Mouse (Mus musculus): ENCODE measurements around the gene Arhgef25.
A peak's percentile ranks its signal among the peaks of the same experiment; 100 is the strongest.

Arhgef25 gene

DNA sequence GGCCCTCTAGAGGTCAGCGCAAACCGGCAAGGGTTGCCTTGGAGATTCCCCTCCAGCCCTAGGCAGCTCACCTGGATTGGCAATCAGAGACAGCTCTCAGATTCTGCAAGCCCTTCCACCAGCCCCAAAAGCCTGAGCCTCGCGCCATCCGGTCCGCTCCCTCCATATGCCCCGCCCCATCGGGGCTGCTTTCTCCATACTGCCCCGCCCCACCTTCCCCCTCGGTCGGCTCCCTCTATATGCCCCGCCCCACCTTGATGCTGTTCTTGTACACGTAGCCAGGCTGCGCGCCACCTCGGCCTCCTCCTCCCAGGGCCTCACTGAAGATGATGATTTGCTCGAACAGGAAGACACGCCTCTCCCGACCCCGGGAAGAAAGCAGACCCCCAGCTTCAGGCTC lies 6.1 kb downstream of the Arhgef25 start:
- no peak for DNase-seq

DNA sequence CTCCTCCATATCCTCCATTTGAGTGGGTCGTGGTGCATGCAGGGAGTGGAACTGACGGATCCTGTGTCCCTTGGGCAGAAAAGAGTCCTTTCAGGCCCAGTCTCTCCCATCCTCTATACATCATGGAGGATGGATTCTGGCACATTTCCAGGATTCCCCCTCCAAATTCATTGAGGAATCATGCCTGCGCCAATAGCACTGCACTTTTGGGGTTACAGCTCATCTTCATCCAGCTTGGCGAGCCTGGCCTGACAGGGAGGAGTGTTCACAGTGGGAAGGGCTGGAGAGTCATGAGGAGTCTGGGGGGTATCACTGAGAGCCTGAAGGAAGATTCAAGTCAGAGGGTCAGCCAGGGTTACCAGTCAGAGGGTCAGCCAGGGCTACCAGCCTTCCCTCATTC lies 7.3 kb downstream of the Arhgef25 start:
- DNase-seq = no peak

DNA sequence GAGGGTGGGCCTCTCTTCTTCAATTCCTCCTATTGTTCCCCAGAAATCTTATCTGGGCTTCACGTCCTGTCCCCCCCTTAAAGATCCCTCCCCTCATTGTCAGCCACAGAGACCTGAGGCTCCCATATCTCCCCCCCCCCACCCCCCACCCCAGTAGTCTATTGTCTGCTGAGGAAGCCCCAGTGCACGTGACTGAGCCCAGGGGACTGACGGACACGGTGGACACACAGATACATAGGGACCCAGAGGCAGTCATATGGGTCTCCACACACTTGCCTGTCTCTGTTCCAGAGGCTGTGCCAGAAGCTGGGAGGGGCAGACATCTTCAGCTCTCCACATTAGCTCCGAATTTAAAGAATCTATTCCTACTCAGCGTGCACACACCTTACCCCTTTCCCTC lies 8.3 kb downstream of the Arhgef25 start:
- no peak for DNase-seq

DNA sequence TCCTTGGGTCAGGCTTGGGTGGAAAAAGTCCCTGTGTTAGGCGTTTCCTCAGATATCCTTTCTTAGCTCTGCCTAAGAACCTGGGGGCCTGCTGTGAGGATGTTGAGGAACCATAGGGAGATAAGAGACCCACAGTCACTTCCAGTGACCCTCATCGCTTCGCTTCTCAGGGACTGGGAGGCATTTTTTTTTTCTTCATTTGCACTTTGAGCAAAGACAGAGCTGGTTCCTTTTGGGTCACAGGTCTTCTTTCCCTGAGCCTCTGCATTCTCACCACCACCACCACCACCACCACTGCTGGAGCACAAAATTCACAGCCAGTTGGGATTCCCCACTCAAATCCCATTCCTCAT lies 9.2 kb downstream of the Arhgef25 start:
- DNase-seq = no peak

DNA sequence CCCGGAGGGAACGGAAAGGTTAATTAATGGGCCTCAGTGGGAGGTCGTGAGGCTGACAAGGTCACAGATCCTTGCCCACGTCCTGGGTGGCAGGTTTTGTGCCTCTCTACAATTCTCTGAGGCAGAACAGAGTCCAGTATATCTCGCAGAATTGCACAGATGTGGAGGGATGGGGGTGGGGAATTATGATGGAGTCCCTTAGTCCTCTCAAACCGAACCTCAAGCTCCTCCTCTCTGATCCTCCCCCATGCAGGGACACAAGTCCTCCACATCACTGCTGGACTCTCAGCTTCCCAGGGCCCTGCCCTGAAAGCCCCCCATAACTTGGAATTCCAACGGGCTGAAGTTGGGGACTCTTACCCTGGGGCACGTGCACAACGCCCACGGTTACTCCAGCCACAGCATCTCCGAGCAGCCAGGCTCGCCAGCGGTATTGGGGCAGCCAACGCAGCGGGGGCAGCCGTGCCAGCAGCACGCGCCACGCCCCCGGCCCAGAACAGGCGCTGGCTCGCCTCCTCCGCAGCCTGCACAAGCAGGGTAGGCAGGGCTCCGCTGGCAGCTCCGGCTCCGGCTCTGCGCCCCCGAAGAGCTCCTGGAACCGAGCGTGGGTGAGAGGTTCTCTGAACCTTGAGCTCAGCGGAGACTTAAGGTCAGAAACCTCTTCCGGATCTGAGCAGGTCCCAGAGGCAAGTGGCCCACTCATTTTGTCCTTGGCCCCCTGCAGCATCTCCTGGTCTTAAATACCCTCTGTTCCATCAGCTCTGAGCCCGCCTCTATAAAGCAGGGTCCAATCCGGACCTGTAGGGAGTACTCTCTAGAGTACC lies 9.8 kb downstream of the Arhgef25 start, which contains the start of gene Slc26a10:
Slc26a10 (minus strand) TSS at position 775 of the 824 bp plus-strand sequence.
- DNase-seq = no peak

DNA sequence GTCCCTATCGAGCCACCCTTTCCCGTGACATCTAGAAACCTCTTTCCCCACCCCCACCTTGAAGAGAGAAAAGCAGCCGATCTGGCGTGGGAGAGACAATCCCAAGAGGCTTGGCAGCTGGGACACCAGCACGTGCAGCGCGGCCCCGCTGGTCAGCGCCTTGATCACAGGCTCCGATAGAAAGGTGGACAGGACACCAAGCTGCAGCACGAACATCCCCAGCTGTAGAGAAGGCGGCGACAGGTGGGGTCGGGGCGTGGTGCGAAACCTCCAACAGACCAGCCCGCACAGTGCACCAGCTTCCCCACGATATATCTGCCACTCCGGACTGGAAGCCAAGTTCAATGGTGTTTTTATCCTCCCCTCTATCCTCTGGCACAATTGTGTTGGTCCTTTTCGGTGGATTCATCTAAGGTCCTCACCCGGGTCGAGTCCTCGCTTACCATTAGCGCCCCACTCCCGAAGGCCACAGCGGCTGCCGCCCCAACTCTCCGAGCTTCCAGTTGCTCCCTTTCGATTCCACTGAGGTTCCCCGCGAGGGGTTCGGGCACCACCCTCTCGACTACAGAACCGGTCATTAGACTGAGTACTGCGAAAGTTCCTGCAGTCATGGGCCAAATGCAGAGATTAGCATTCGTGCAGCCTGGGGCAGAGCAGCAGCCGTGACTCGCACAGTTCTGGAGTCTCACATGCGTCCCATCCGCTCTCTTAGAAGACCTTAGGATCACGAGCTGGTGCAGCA lies 11.4 kb downstream of the Arhgef25 start:
- DNase-seq = no peak

DNA sequence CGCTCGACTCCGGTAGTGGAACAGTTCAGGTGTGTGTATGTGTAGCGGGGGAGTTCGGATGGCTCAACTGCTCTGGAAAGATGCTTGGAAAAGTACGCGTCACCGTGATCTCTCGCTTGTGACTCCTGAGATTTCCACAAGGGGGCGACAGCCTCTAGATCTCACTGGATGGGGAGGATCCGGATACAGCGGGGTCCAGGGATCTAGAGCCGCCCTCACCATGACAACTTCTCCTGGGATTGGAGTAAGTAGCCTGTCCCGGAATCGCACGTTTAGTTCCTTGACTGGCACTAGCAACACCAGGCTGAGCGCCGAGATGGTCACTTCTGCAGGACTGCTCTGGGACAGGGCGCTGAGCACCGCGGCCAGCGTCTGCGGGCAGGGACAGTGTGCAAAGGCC lies 12.2 kb downstream of the Arhgef25 start:
- DNase-seq = peak; percentile 79

DNA sequence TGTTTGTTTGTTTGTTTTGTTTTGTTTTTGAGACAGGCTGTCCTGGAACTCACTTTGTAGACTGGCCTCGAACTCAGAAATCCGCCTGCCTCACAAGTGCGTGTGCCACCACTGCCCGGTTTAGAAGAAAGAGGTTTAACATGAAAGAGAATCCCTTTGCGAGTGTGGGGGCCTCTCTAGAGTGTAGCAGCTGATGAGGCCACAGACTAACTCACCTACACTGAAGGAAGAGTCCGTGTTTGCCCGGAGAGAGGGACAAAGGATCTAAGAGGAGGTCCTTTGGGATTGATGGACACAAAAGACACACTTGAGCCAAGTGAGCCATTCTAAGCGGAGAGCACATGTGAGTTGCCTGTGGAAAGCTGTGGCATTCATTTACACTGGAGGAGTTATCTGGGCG lies 12.6 kb downstream of the Arhgef25 start:
- DNase-seq = no peak

DNA sequence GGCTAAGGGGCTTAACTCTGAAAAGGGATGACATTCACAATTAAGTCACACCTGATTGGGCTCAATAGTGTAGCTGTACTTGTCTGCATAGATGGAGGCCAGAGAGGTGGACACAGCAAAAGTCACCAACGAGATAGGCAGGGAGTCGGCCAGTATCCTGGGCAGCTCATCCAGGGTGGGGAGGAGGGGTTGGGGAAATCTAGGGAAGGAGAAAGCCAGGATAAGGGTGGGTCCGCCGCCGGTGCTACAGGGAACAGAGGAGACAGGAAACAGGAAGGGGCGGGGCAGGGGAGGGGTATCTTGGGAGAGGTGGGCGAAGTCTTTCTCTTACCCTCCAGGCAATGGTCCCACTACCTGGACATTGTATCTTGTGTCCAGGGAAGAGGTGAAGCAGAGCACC lies 13.1 kb downstream of the Arhgef25 start:
- DNase-seq = no peak

DNA sequence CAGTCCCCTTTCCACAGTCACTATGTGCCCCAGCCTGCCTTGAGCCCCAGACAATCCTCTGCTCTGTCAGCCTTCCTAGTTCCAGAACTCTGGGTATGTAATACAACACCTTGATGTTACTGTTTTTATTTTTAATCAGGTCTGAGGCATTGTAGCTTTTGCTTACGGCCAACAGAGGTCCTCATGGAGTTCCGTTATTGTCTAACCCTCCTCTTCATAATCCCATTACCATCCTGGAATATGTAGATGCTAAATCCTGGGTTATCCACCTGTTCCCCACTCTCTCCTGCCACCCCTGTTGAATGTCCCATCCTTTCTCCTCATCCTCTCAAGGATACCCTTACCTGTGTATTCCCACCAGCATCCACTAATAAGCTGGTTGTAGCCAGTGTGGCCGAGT lies 13.7 kb downstream of the Arhgef25 start:
- DNase-seq = no peak

DNA sequence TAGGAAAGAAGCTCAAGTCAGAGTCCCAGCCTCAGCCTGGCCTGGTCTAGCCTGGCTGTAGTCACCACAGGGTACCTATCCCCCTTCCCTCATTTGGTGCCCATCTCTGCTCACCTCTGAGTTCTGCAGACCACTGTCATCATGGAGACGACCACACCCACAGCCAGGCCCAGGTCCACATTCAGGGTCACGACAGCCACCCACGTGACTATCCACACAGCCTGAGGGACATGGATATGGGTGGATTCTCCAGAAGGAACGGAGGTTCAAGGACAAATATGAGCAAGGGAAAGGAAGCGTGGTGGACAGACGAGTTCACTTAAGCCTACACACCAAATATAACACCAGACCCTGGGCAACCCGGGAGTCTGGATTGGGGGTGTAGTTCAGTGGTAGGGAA lies 15.7 kb downstream of the Arhgef25 start:
- no peak for DNase-seq

DNA sequence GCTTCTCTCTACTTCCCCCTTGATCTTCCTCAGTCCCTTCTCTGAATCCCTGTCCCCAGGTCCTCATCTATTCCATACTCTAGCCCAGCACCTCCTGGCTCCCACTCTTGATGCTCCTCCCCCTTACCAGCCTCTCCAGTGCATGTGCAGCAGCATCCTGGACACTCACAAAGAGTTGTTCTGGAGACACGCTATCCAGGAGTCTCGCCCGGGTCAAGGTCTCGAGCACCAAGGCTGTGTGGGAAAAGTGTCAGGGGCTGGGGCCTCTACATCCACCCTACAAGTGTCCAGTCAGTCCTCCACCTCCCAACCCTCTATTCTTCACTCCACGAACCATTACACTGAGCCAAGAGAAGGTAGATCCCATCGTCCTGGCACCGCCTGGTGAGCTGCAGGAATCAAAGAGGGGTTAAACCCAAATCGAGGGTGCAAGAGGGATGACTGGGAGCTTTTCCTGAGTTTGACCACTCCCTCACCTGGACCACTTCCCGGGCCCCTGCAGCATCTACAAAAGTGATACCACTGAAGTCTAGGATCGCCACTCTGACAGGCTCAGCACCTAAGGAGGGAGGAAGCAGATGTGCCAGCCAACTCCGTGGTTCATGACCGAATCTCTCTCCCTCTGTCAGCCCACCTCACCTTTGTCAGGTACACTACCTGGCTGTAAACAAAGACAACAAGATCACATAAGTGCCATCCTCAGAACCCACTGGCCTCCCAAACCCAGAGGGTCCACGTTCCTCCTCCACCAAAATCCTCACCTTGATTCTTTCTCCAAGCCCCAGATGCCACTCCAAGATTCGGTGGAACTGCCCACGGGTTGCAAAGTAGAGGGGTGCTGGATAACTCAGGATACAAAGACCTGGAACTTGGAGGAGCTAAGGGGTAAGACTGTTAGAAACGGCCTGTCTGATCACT lies 16.5 kb downstream of the Arhgef25 start:
- no peak for DNase-seq

DNA sequence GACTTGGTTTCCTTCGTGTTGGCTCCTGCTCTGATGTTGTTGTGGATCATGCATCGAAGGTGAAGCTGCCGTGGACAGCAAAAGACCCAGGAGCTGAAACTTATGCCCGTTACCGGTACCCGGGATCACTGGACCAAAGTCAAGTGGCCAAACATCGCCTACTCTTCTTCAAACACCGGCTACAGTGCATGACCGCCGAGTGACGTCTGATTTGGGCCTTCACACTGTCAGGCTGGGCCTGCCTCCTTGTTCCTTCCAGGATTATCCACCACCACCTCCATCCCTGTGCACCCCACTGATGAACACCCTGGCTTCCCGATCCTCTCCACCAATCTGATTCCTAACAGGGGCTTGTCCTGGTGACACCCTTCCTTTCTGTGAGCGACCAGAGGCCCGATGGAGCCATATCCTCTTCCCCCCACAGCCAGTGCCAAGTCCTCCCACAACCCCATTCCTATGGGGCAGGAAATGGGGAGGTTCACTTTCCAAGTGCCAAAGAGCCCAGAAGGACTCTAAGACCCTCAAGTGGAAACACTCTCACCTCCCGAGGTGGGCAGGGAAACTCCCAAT lies 18.2 kb downstream of the Arhgef25 start:
- no peak for DNase-seq

DNA sequence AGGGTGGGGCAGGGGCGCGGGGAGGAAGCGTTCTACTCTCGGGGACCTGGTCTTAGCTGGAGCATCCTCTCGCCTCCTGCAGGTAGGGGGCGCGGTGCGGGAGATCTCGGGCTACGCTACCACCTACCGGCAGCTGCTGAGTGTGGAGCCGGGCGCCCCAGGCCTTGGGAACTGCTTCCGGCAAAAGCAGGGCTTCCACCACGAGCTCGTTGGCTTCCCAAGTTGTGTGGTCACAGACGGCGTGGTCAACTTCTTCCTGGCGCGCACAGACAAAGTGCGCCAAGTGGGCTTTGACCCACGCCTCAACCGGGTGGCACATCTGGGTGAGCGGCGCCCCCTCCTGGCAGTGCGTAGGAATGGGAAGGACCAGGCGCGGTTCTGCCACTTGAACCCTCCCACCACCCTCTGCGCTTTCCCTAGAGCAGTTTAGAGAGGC lies 19.0 kb downstream of the Arhgef25 start:
- peak; percentile 83 for DNase-seq

DNA sequence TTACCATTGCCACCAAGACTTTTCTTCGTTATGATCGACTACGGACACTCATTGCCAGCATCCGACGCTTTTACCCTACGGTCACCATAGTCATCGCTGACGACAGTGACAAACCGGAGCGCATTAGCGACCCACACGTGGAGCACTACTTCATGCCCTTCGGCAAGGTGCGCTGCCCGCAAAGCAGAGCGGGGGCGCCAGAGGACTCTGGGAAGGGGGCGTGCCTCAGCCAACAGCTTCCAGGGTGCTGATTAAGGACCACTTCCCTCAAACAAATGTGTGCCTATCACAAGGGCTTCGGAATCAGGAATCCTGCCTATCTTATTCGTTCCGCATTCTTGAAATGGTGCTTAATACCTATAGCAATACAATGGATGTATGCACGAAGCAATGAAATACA lies 19.9 kb downstream of the Arhgef25 start:
- no peak for DNase-seq

DNA sequence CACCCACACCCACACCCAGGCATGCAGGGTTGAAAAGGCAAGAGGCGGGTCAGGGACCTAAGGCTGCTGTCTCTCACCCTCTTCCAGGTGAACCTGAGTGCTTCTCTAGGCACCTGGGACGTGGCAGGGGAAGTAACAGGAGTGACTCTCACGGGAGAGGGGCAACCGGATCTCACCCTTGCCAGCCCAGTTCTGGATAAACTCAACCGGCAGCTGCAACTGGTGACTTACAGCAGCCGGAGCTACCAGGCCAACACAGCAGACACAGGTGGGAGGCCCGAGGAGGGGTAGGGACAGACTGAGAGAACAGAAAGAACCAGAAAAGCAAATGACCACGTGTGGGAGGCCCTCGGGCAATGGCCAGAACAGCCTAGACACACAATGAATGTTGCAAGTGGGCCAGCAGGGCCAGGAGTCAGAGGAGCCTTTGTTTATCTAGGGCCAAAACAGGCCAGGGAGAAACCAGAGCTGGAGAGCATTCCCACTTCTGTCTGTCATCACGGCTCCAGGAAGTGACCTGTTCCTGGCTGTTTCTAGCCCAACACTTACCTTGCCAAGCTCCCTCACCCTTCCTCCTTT lies 22.2 kb downstream of the Arhgef25 start:
- DNase-seq = no peak

DNA sequence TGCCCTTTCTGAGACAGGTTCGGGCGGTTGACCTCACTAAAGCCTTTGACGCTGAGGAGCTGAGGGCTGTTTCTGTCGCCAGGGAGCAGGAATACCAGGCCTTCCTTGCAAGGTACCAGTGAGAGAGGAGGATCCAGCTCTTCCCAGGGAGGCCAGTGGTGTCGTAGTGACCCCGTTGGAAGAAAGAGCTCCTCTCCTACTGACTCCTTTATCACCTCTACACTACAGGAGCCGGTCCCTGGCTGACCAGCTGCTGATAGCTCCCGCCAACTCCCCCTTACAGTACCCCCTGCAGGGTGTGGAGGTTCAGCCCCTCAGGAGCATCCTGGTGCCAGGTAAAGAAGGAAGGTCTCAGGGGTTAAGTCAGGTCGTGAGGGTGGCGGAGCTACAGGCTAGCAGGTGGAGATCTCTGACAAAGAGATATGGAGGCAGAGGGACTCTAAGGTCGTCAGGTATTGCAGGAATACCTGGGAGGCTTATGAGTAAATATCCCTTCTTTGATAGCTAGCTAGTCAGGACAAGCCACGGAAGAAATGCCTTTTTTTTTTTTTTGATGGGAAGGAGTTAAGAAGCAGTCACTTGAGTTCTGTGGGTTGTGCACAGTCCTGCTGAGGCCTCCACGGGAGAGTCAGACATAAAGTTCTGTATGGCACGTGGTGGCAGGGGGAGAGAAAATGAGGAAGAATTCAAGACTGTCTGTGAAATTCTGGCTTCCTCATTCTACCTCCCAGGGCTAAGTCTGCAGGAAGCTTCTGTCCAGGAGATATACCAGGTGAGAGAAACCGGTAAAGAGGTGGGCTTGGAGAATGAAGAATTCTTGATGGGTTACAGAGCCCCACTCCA lies 22.9 kb downstream of the Arhgef25 start:
- no peak for DNase-seq

DNA sequence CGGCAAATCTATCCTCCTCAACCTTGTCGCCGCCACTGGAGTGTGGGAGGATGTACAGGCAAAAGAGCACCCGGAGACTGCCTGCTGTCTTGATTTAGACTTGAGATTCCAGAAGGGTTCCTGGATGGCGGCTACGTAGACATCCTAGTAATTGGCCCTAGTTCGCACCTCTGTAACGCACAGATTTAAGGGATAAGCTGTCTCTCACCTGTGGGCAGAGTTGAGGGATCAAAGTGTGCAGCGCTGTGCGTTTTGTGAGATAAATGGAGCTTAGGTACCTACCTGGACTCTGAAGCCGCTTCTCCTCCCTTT lies 23.5 kb downstream of the Arhgef25 start:
- DNase-seq = no peak

DNA sequence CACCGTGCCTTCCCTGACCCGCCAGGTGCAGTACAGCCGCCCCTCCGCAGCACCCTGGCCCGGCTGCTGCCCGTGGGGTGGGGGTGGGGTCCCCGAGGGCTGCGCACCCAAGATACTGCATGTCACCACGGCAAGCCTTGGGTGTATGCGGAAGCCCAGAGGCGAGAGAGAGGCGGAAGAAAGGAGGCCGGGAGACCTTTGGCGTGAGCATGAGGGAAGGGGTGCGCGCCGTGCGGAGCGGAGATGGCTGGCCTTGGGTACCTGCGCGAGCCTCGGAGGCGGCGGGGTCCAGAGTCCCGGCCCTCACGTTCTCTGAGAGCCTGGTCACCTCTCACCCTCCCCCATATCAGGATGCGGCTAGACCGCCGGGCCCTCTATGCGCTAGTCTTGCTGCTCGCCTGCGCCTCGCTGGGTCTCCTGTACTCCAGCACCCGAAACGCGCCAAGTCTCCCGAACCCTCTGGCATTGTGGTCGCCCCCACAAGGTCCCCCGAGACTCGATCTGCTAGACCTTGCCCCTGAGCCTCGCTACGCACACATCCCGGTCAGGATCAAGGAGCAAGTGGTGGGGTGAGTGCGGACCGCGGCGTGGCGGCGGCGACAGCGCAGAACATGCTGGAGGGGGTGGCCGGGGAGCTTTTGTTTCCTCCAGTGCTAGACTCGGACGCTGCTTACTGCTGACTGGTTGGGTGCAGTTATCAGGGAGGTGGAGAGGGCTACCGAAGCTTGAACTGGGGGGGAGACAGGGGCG lies 24.1 kb downstream of the Arhgef25 start:
- DNase-seq = no peak

DNA sequence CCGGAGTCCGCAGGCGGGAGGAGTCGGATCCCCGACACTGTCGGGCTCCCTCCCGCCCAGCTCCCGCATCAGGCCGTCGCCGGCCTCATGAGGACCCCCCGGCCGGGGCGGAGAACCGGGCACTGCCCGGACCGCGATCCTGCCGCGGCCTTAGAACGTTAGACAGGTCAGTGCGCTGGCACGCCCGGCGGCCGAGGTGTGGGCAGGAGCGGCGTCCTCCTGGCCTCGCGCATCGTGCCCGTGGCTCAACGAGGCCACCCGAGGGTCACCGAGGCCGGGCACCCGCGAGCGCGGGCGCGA lies 24.6 kb downstream of the Arhgef25 start:
- no peak for DNase-seq
